Mouse (Mus musculus) monocyte, adult 5-6 weeks (primary cell): ENCODE data around the gene Rbfox1. TPM values are rescaled to one million over a fixed set of nuclear protein-coding genes. Genes with fewer than 3 reads are reported as not detected.

Experiments used
- ATAC-seq: fragments of 153-309, 156-312 bp; replicated peaks from 2 replicates; pipeline ENCODE4 v1.8.0; 2017; ENCODE audit warnings: mild to moderate bottlenecking; ENCODE audit not compliant: low TSS enrichment, insufficient number of reproducible peaks, severe bottlenecking, poor library complexity, low FRiP score
- total RNA-seq: library from RNA; stranded (forward); fragments of 200-1000, 200-491, 200-594 nt; gene quantifications from 3 replicates; pipeline ENCODE4 v1.2.3, GENCODE M21; 2017

Rbfox1 gene
- total RNA-seq, 1 experiment from 2014 or later = not detected

DNA sequence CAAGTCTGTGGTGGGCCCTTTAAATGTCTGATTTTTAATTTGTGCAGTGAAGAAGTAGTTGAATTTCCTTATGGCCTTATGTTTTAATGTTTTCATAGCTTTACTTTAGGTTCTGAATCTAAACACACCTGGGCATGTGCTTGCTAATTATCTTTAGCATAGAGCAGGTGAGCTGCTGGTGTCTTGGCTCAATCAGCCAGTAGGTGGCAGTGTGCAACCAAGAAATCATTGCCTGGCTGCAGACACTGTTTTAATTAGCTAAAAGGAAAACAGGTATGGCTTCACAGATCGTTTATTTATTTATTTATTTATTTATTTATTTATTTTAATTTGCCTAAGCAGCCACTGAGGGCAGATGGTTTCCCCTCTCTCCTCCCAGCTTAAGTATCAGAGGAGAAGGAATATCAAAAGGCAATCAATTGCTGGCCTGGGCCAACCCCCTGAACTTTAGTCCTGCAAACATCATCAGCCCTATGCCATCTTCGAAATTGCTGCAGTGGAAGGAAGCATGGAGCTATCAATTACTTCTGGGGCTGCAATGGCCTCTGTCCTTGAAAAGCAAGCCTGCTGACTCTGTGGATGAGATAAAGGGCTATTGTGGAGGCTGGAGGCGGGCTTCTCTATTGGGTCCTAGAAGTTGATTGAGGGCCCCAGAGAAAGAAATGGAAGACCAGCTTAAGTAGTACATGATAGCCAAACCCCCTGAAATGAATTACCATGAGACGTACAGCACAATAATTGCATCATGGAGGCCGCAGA is 618.6 kb downstream of the Rbfox1 start:
- ATAC-seq = no peak

GRCm38 (mm10) chr16:6508924-6509323 is 623.8 kb downstream of the Rbfox1 start:
- ATAC-seq = no peak

DNA sequence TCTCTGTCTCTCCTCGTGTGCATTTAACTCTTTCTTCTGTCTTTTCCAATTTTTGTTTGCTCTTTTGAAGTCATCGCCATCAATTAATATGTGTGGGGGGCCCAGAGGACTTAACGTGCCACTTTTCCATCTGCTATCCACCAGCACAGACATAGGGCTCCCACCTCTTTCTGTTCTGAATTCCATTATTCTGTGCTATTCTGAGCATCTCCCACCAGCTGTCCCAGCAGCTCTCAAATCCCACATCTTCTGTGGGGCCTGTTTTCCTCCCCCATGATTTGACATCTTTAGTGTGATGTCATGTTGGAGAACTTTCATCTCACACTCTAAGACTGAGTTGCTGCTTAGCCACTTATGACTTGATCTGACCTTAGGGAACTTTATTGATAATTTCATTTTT is 634.3 kb downstream of the Rbfox1 start:
- no peak for ATAC-seq

- no peak for ATAC-seq
These were observed 640.5 kb downstream of the Rbfox1 start for GRCm38 (mm10) chr16:6525507-6526170.

GRCm38 (mm10) chr16:6531459-6531858 is 646.3 kb downstream of the Rbfox1 start:
- no peak for ATAC-seq

GRCm38 (mm10) chr16:6532077-6532995 is 647.2 kb downstream of the Rbfox1 start:
- no peak for ATAC-seq

GRCm38 (mm10) chr16:6555776-6556175 is 670.6 kb downstream of the Rbfox1 start:
- ATAC-seq = no peak

GRCm38 (mm10) chr16:6557726-6558125 is 672.6 kb downstream of the Rbfox1 start:
- ATAC-seq = no peak

- no peak for ATAC-seq
These were observed 699.5 kb downstream of the Rbfox1 start for GRCm38 (mm10) chr16:6584700-6585099.

DNA sequence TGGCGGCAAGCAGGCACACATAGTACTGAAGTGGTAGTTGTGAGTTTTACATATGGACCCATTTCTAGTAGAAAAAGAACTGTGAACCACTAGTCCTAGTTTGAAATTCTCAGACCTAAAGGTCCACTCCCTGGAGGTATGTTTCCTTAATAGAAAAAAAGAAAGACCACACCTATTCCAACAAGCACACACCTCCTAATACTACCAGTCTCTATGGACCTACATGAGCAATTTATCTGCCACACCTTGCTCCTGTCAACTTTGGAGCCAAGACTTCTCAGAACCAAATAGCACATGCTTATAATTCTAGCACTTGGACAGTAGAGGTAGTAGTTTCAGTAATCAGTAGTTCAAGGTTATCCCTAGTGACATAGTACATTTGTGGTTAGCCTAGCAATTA is 700.0 kb downstream of the Rbfox1 start:
- ATAC-seq = no peak

DNA sequence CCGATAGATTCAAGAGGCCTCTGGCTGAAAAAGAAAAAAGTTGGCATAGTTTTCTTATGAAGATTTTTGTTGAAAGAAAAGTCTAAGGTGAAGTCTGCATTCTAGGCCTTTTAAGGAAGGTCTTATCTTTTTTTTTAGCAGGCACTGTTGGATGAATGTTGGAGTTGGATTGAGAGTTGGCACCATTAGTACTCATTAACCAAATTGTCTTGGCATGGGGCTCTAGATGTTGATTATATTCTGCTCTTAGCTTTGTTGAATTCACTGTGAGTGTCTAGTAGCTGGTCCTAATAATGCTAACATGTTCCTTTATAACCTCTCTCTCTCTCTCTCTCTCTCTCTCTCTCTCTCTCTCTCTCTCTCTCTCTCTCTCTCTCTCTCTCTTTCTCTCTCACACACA is 731.4 kb downstream of the Rbfox1 start:
- no peak for ATAC-seq

DNA sequence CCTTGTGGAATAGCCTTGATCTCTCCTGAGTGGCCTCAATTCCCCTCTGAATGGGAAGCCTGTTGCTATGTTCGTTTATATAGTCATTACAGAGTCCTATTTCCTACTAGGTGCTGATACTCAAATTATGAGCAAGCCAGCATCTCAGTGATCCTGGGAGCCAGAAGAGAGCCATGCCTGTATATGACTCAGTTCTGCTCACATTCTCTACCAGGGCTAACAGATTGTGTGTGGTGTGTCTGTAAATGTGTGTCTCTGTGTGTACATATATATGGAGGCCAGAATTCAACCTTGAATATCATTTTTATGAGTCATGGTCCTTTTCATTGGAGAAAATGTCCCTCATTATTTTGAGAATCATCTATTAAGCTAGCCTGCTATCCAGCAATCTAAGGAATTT is 755.2 kb downstream of the Rbfox1 start:
- ATAC-seq = no peak

- ATAC-seq = no peak
These were observed 761.8 kb downstream of the Rbfox1 start for GRCm38 (mm10) chr16:6646941-6647340.

DNA sequence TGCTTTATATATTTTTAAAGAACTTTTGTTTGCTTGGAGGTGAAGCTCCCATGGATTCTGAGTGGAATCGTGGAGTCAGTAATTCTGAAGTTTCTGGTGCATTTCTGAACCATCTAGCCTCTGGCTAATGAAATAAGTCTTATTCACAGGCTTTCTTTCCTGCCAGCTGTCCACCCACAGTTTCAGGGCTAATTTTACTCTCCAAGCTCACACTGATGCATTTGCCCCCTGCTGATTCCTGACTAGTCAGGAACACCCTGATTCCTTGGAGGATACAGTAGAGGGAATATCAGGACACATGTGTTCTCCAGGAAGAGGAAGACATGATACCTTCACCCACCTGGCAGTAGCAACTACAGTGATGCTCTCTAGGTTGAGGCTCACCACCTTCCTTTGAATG is 763.6 kb downstream of the Rbfox1 start:
- ATAC-seq = no peak

DNA sequence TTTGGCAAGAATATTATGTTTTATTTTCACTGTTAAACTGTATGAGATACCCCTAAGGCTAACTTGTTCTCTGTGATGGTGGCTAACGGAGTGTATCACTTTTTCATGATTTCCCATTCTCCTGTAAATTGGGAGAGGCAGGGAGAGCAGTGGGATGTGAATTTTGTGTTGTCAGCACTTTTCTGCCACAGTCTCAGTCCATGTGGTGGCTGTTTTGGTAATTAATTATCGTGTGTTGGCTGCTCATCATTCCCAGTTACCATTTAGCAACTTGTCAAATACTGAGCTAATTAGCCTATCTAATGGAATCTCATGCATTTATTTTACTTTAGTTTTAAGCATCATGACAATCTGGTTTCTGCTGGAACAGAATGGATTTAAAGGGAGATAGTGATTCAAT is 773.4 kb downstream of the Rbfox1 start:
- no peak for ATAC-seq

GRCm38 (mm10) chr16:6686076-6686757 is 801.1 kb downstream of the Rbfox1 start:
- no peak for ATAC-seq

DNA sequence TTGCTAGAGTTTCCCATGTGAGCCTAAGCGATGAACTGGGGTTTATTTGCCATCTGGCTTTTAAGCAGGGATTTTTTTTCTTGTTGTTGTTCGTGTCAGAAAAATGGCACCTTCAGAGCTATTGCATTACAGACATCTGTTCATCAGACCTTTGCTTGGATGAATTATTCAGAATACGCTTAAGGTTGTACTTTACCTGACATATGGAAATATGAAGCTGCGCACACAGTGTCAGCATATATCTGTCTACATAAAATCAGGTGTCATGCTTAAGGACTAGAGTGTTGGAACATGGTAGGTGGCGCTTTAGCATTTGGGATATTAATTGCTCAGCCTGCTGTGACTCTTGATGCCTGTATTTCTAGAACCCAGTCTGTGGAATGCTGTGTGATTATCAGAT is 819.7 kb downstream of the Rbfox1 start:
- ATAC-seq = no peak

DNA sequence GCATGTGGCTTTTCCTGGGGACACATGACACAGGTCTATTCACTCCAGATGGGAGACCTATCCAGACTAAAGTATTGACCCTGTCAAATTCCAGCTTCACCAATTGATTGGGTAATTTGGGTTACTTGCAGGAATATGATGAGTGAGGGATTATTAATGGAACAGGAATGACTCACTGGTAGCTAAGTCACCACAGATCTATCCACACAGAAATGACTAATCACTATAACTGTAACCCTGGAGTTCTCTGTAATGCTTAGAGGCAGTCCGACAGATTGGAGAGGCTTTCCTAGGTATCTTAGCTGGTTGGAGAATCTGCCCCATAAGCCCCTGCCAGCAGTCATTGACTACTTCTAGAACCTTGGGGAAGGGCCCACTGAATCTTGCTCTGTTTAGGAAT is 827.2 kb downstream of the Rbfox1 start:
- no peak for ATAC-seq

DNA sequence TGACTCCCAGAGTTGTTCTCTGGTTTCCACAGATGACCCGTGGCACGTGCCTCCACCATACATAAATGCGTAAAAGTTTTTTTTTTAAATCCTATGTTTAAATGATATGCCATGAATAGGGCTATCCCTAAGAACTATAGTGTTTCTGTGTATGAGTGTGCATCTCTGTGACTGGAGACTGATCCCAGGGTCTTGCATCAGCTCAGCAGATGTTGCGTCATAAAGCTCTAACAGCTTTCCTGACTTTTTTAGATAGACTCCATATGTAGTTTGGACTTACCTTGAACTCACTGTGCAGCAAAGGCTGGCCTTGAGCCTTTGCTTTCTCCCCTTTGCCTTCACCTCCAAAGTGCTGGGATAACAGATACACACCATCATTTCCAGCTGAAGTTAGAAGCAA is 830.1 kb downstream of the Rbfox1 start:
- ATAC-seq = no peak
